Mouse (Mus musculus): ENCODE data around the gene Acot7.

The Acot7 gene

GRCm38 (mm10) chr4:152182205-152182604 lies 4.3 kb downstream of the Acot7 start:
- DNase-seq, result peak; percentile 59

- peak; percentile 66 for DNase-seq
Measured at GRCm38 (mm10) chr4:152184353-152185035, 6.6 kb downstream of the Acot7 start.

GRCm38 (mm10) chr4:152185137-152185509 lies 7.2 kb downstream of the Acot7 start:
- DNase-seq, result no peak

GRCm38 (mm10) chr4:152185510-152186204 lies 7.7 kb downstream of the Acot7 start:
- no peak for DNase-seq

- no peak for DNase-seq
Measured at GRCm38 (mm10) chr4:152186205-152187082, 8.5 kb downstream of the Acot7 start.

- no peak for DNase-seq
Measured at GRCm38 (mm10) chr4:152187142-152187541, 9.2 kb downstream of the Acot7 start.

GRCm38 (mm10) chr4:152188651-152189050 lies 10.7 kb downstream of the Acot7 start:
- DNase-seq, result no peak

GRCm38 (mm10) chr4:152189071-152189470 lies 11.1 kb downstream of the Acot7 start:
- no peak for DNase-seq

GRCm38 (mm10) chr4:152189691-152190090 lies 11.8 kb downstream of the Acot7 start:
- no peak for DNase-seq

- no peak for DNase-seq
Measured at GRCm38 (mm10) chr4:152190096-152190653, 12.2 kb downstream of the Acot7 start.

- DNase-seq, result no peak
Measured at GRCm38 (mm10) chr4:152190701-152191100, 12.8 kb downstream of the Acot7 start.

GRCm38 (mm10) chr4:152192569-152192968 lies 14.6 kb downstream of the Acot7 start:
- DNase-seq, result no peak

- DNase-seq, result no peak
Measured at GRCm38 (mm10) chr4:152194476-152195175, 16.7 kb downstream of the Acot7 start.

GRCm38 (mm10) chr4:152196276-152196675 lies 18.3 kb downstream of the Acot7 start:
- no peak for DNase-seq

- DNase-seq, result no peak
Measured at GRCm38 (mm10) chr4:152197545-152197944, 19.6 kb downstream of the Acot7 start.

GRCm38 (mm10) chr4:152199617-152200016 lies 21.7 kb downstream of the Acot7 start:
- DNase-seq, result no peak

GRCm38 (mm10) chr4:152201492-152201891 lies 23.6 kb downstream of the Acot7 start:
- DNase-seq, result no peak

GRCm38 (mm10) chr4:152202418-152202817 lies 24.5 kb downstream of the Acot7 start:
- no peak for DNase-seq

GRCm38 (mm10) chr4:152202905-152203304 lies 25.0 kb downstream of the Acot7 start:
- DNase-seq, result no peak

GRCm38 (mm10) chr4:152204663-152205062 lies 26.7 kb downstream of the Acot7 start:
- DNase-seq, result no peak

- no peak for DNase-seq
Measured at GRCm38 (mm10) chr4:152206199-152206598, 28.3 kb downstream of the Acot7 start.

GRCm38 (mm10) chr4:152209623-152210022 lies 31.7 kb downstream of the Acot7 start:
- DNase-seq, result no peak

- DNase-seq, result no peak
Measured at GRCm38 (mm10) chr4:152212091-152212505, 34.2 kb downstream of the Acot7 start.
